Mouse (Mus musculus): ENCODE results near the gene Pcbp2. TPM values are rescaled to one million over a fixed set of nuclear protein-coding genes. Genes with fewer than 3 reads are reported as not detected.

Pcbp2 gene
- total RNA-seq, 4 experiments from 2014 or later, result 452 to 509 (median 465) TPM

DNA sequence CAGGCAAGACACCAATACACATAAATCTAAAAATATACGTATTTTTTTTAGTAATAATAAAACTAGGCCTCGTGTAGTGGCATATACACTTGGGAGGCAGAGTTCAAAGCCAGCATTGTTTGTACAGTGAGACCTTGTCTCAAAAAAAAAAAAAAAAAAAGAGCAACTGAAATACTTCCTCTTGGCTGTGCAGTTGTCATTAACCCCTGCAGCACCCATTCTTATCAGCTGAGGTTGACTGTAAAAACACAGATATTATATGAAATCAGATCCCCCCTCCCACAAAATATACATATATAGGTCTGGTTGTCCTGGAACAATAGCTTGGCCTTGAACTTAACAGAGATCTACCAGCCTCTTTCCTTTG, 36.1 kb downstream of the Pcbp2 start:
- no peak for DNase-seq (ENCODE audit: low spot score)

- DNase-seq (ENCODE audit: low spot score), result no peak
Measured at GRCm38 (mm10) chr15:102506864-102507263, 36.5 kb downstream of the Pcbp2 start.

- DNase-seq (ENCODE audit: low spot score), result no peak
Measured at GRCm38 (mm10) chr15:102507561-102507960, 37.2 kb downstream of the Pcbp2 start.

DNA sequence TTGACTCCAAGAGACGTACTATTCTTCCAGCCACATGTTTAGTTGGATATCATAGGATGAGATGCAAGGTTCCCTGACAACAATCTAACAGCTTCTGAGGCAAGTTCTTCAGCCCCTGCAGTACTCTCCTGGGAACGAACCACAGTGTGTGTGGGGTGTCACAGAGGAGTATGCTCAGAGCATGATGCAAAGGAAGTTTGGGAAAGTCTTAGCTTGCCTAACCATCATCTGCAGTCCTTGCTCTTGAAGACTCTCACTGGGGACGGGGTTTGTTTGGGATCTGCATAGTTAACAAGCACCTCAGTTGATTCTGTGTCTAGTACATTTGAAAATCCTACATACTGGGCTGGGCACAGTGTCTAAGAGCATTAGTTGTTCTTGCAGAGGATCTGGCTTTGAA, 38.0 kb downstream of the Pcbp2 start:
- DNase-seq (ENCODE audit: low spot score), result no peak

DNA sequence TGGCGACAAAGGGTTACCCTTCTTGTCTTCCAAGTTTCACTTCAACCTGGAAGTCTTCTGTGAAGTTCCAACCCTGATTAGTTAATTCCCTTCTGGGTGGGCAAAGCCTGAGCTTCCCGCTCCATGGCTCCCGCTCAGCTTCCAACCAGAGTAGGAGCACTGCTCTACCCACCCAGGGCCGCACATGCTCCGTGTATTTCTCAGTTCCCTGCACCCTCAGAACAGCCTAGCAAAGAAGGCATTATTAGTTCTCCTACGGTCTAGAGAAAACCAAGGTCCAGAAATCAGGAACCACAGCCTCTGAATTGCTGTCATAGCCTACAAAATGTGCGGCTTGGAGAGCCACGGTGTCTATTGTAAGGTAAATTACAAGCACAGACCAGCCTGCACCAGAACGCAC, 39.8 kb downstream of the Pcbp2 start:
- DNase-seq (ENCODE audit: low spot score), result no peak

- DNase-seq (ENCODE audit: low spot score), result peak; percentile 66
Measured at GRCm38 (mm10) chr15:102510590-102511284, 40.4 kb downstream of the Pcbp2 start.

DNA sequence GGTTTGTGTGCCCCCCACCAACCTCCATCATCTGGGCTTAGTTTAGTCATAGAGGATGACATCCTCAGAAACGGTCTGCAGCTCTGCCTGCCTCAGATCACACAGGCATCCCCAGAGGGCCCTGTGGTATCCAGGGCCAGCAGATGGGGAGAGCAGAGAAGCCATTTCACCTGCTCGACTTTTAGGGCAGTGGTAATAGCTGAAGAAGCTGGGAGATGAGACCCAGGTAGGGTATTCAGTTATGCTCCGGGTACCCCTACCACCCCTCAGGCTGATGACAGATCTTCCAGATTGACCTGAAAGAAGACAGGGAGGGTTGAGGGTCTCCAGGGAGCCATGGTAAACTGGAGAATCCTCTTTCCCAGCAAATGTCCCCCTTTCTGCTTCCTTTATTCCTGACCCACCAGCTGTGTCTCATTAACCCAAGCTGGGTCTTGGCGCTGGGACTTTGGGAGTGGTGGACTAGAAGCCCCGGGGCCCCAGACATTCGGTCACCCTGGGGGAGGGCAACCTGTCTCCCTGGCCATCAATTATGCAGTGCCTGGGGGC, 41.0 kb downstream of the Pcbp2 start:
- DNase-seq (ENCODE audit: low spot score), result no peak

- DNase-seq (ENCODE audit: low spot score), result no peak
Measured at GRCm38 (mm10) chr15:102512010-102512409, 41.7 kb downstream of the Pcbp2 start.

GRCm38 (mm10) chr15:102512471-102512870, 42.1 kb downstream of the Pcbp2 start:
- DNase-seq (ENCODE audit: low spot score), result no peak

DNA sequence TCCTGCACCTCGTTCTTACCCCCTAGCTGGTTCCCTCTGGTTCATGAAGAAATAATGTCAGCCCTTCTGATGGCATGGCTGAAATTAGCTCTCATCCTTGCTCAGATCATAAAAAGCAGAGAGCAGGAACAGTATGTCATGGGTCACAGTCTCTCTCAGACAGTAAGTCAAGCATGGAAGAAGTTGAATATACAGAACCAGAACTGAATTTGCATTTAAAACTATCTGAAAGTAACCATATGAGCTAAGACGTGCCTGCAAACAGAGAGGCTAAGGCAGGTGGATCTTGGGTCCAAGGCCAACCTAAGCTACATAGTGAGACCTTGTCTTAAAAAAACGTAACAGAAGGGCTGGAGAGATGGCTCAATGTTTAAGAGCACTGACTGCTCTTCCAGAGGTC, 42.7 kb downstream of the Pcbp2 start:
- no peak for DNase-seq (ENCODE audit: low spot score)

GRCm38 (mm10) chr15:102515261-102515660, 44.9 kb downstream of the Pcbp2 start:
- no peak for DNase-seq (ENCODE audit: low spot score)

DNA sequence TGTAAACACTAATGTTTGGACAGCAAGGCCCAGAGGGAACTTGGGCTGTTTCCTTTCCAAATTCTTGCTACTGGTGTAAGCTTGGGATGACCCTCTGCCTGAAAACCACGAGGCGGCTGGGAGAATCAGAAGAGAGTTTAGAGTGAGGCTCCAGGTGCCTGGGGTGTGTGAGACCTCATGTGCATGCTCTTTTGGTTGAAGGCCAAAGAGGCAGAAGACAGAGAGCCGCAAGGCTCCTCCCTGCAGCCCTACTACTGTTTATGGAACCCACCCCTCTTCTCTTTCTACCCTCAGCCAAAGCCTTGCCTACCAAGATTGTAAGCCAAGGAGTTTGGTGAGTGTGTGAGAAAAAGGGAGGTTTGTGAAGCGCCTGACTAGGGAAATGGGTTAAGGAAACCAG, 45.5 kb downstream of the Pcbp2 start:
- DNase-seq (ENCODE audit: low spot score), result no peak

DNA sequence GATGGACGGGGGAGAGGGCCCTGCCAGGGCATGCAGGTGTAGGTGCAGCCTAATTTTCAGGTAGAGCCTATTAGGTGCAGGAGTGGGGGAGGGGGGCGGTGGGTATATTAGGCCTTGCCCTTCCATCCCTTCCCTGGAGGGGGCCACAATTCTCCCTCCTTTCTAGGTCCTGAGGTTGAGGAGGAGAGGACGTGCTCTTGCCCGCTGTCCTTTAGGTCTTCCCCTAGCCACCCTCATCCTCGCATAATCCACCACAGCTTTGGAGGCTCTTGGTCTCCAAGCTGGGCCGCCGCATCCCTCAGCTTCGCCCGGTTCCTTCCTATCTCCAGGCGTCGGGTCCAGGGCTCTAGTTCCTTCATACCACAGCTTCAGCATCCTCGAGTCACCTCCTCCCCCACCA, 46.0 kb downstream of the Pcbp2 start:
- DNase-seq (ENCODE audit: low spot score), result no peak

GRCm38 (mm10) chr15:102516728-102517404, 46.5 kb downstream of the Pcbp2 start, which contains the start of gene Map3k12:
Gene Map3k12 (minus strand): TSS chr15:102517064.
- DNase-seq (ENCODE audit: low spot score), result peak; percentile 64

DNA sequence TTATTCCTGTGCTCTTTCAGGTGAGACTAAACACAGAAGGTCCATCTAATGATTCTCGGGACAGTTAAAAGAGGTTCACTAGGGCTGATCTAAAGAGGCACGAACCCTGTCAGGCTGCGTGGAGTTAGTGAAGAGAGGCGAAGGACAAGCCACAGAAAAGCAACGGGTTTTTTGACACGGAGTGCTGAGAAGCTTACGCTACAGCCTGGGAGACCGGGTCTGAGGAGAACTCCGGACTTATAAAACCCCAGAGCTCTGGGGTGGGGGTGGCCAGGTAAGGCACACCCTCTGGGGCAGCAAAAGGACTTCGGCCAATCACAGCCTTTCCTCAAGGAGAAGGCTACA, 47.3 kb downstream of the Pcbp2 start:
- DNase-seq (ENCODE audit: low spot score), result no peak

DNA sequence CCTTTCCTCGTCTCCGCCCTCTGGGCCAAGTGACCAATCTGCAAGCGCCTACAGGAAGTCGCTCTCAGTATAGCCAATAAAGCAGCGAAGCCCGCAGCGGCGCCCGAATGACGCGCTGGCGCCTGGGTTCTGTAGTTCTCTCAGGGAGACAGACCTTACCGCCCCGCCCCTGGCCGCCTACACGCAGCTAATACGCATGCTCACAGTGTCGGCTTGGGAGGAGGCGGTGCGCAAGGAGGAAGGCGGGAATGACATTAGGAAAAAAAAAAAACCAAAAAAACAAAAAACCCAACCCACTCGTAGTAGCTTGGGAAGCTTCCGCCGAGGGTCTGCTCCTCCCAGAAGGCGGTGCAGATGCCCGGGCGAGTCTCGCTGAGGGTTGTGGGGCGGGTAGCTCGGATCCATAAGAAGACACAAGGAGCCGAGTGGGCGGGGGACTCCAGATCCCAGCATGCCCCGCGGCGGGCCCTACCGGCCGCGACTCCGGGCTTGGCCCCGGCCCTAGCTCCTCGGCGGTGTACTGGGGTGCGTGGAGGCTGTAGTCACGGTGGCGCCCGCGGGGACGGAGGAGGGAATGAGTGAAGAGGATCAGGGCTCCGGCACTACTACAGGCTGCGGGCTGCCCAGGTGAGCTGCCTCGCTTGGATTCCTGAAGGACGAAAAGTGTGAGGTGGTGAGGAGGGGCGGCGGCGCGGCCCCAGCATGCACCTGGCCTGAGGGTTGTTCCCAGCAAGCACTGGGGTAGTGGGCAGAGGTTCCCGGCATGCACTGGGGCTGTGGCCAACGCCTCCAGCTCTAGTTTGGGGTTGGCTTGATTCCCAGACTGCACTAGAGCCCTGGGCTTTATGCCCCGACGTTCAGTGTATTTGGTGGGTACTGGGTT, 47.9 kb downstream of the Pcbp2 start, which contains the start of gene Tarbp2:
TSS of gene Tarbp2 (plus strand) at position 217 of the 883 bp plus-strand sequence.
- peak; percentile 100 for DNase-seq (ENCODE audit: low spot score)

- no peak for DNase-seq (ENCODE audit: low spot score)
Measured at GRCm38 (mm10) chr15:102518859-102519201, 48.5 kb downstream of the Pcbp2 start.

GRCm38 (mm10) chr15:102519211-102520141, 49.1 kb downstream of the Pcbp2 start:
- no peak for DNase-seq (ENCODE audit: low spot score)

- no peak for DNase-seq (ENCODE audit: low spot score)
Measured at GRCm38 (mm10) chr15:102520416-102520815, 50.1 kb downstream of the Pcbp2 start.

GRCm38 (mm10) chr15:102521480-102521879, 51.1 kb downstream of the Pcbp2 start:
- DNase-seq (ENCODE audit: low spot score), result no peak

GRCm38 (mm10) chr15:102524892-102525485, 54.6 kb downstream of the Pcbp2 start, which contains the start of gene Npff:
Gene Npff (minus strand): TSS chr15:102524942.
- DNase-seq (ENCODE audit: low spot score), result peak; percentile 69
